ENCODE assay signal across 16 mouse cellular contexts in genomic region chr4:154771330-154772076, GRCm38 (mm10).
DNase-seq lines count a peak whose midpoint lies in the region; ATAC-seq and TF ChIP-seq lines count a peak whose summit lies in the region.
"Had no signal": no experiment of that assay in that cellular context is flagged by ENCODE, and none has a peak within 500 bp of the region (broad histone marks: within the 10 kb centered on the region; RNA-seq: fewer than 3 reads in every experiment).

No protein-coding gene starts in this region.

- no peak for TF ChIP-seq CTCF in brain, embryonic 14.5 days (IDR thresholded peaks at IDR 0.05; ENCODE audit: borderline replicate concordance, extremely low read depth, insufficient read depth, insufficient read length)

- no peak overlapping the region for H3K9ac ChIP-seq in forebrain, embryonic 11.5 days (ENCODE audit: low read length)
- H3K9ac ChIP-seq in forebrain, embryonic 15.5 days (replicated peaks): no peak overlapping the region
- H3K9ac ChIP-seq in embryonic facial prominence, embryonic 12.5 days: no peak overlapping the region
- no peak overlapping the region for H3K9ac ChIP-seq in limb, embryonic 13.5 days
- H3K9ac ChIP-seq in neural tube, embryonic 15.5 days (replicated peaks): no peak overlapping the region
- H3K9ac ChIP-seq: heart, embryonic 13.5 days; liver, embryonic 12.5 days had no signal

- H3K4me1 ChIP-seq in forebrain, embryonic 11.5 days (replicated peaks; ENCODE audit: control insufficient read depth, insufficient read depth, low read length): 0 out of 2 replicates have a peak, but pooled peaks cover 2% of the 10 kb centered on the region
- H3K4me1 ChIP-seq in forebrain, embryonic 15.5 days: 0 out of 2 replicates have a peak, but pooled peaks cover 6% of the 10 kb centered on the region
- peaks cover 15% of the 10 kb centered on the region for H3K4me1 ChIP-seq in embryonic facial prominence, embryonic 12.5 days
- H3K4me1 ChIP-seq in limb, embryonic 13.5 days: peaks cover 32% of the 10 kb centered on the region
- peaks cover 17% of the 10 kb centered on the region for H3K4me1 ChIP-seq in neural tube, embryonic 15.5 days
- H3K4me1 ChIP-seq: heart, embryonic 13.5 days; liver, embryonic 12.5 days had no signal

- no peaks in the 10 kb centered on the region for H3K9me3 ChIP-seq in forebrain, embryonic 11.5 days (ENCODE audit: control insufficient read depth, low read length)
- no peaks in the 10 kb centered on the region for H3K9me3 ChIP-seq in forebrain, embryonic 15.5 days
- no peaks in the 10 kb centered on the region for H3K9me3 ChIP-seq in embryonic facial prominence, embryonic 12.5 days
- H3K9me3 ChIP-seq in limb, embryonic 13.5 days: no peaks in the 10 kb centered on the region
- no peaks in the 10 kb centered on the region for H3K9me3 ChIP-seq in neural tube, embryonic 15.5 days (replicated peaks)
- H3K9me3 ChIP-seq: heart, embryonic 13.5 days; liver, embryonic 12.5 days had no signal

- no peak overlapping the region for H3K4me2 ChIP-seq in forebrain, embryonic 11.5 days (ENCODE audit: low read depth, low read length, severe bottlenecking)
- no peak overlapping the region for H3K4me2 ChIP-seq in forebrain, embryonic 15.5 days (replicated peaks)
- no peak overlapping the region for H3K4me2 ChIP-seq in embryonic facial prominence, embryonic 12.5 days (replicated peaks)
- H3K4me2 ChIP-seq in limb, embryonic 13.5 days (replicated peaks): peak overlapping the region; percentile 11; the same call in 1 of the 2 replicates
- no peak overlapping the region for H3K4me2 ChIP-seq in neural tube, embryonic 15.5 days
- H3K4me2 ChIP-seq: heart, embryonic 13.5 days; liver, embryonic 12.5 days had no signal

- WGBS in forebrain, embryonic 11.5 days: 40% methylated on average over 25 of the region's 25 CpGs
- 16% methylated on average over 25 of the region's 25 CpGs for WGBS in forebrain, embryonic 15.5 days
- 16% methylated on average over 25 of the region's 25 CpGs for WGBS in embryonic facial prominence, embryonic 12.5 days
- WGBS in limb, embryonic 13.5 days: 11% methylated on average over 25 of the region's 25 CpGs
- WGBS in neural tube, embryonic 15.5 days: 29% methylated on average over 25 of the region's 25 CpGs

- DNase-seq in forebrain, embryonic 11.5 days (ENCODE audit: low spot score): peak; percentile 65
- peak; percentile 68 for DNase-seq in brain, embryonic 14.5 days (ENCODE audit: low read depth)
- DNase-seq in lung, postnatal 4 days: no peak
- DNase-seq: adrenal gland, postnatal 10 days; cerebellum, adult 2 months; lung, adult 2 months; lung, postnatal 36 days; thymus, postnatal 25 days had no signal

- TF ChIP-seq POLR2A in brain, embryonic 14.5 days (IDR thresholded peaks at IDR 0.05; ENCODE audit: borderline replicate concordance, extremely low read depth, insufficient read depth, insufficient read length, poor library complexity, severe bottlenecking): no peak

- H3K27ac ChIP-seq in forebrain, embryonic 11.5 days (ENCODE audit: low read depth, low read length): no peak overlapping the region
- H3K27ac ChIP-seq in forebrain, embryonic 15.5 days (replicated peaks): no peak overlapping the region
- H3K27ac ChIP-seq in embryonic facial prominence, embryonic 12.5 days: peak overlapping the region; percentile 57; the same call in 1 of the 2 replicates
- H3K27ac ChIP-seq in limb, embryonic 13.5 days: no peak overlapping the region
- no peak overlapping the region for H3K27ac ChIP-seq in neural tube, embryonic 15.5 days (replicated peaks)
- H3K27ac ChIP-seq: heart, embryonic 13.5 days; liver, embryonic 12.5 days had no signal

- H3K36me3 ChIP-seq in forebrain, embryonic 11.5 days (ENCODE audit: control insufficient read depth, insufficient read depth, low read length): no peaks in the 10 kb centered on the region
- H3K36me3 ChIP-seq in forebrain, embryonic 15.5 days: no peaks in the 10 kb centered on the region
- H3K36me3 ChIP-seq in embryonic facial prominence, embryonic 12.5 days: no peaks in the 10 kb centered on the region
- no peaks in the 10 kb centered on the region for H3K36me3 ChIP-seq in limb, embryonic 13.5 days
- no peaks in the 10 kb centered on the region for H3K36me3 ChIP-seq in neural tube, embryonic 15.5 days
- H3K36me3 ChIP-seq: heart, embryonic 13.5 days; liver, embryonic 12.5 days had no signal

- H3K27me3 ChIP-seq in forebrain, embryonic 11.5 days (ENCODE audit: control insufficient read depth, insufficient read depth, low read length): no peaks in the 10 kb centered on the region
- H3K27me3 ChIP-seq in forebrain, embryonic 15.5 days: peaks cover 6% of the 10 kb centered on the region
- H3K27me3 ChIP-seq in embryonic facial prominence, embryonic 12.5 days: peaks cover 14% of the 10 kb centered on the region
- H3K27me3 ChIP-seq in limb, embryonic 13.5 days: peaks cover 40% of the 10 kb centered on the region
- no peaks in the 10 kb centered on the region; the same call in 1 of the 2 replicates for H3K27me3 ChIP-seq in neural tube, embryonic 15.5 days (replicated peaks)
- H3K27me3 ChIP-seq: liver, embryonic 12.5 days had no signal

- peak; percentile 44; the same call in 1 of the 2 replicates for ATAC-seq in forebrain, embryonic 11.5 days (replicated peaks; ENCODE audit: low FRiP score)
- ATAC-seq in forebrain, embryonic 15.5 days (replicated peaks): no peak
- ATAC-seq in embryonic facial prominence, embryonic 12.5 days (ENCODE audit: insufficient number of reproducible peaks, insufficient read depth, low FRiP score, low TSS enrichment): 0 out of 2 replicates have a peak, but pooled peaks have one; percentile 49
- no peak for ATAC-seq in limb, embryonic 13.5 days (ENCODE audit: low FRiP score, low read depth)
- no peak for ATAC-seq in neural tube, embryonic 15.5 days (ENCODE audit: low FRiP score)
- ATAC-seq: activated CD4-positive, CD25-positive, alpha-beta regulatory T cell, adult 4 months; CD4-positive, CD25-positive, alpha-beta regulatory T cell, adult 4 months had no signal

- no peak overlapping the region for H3K4me3 ChIP-seq in forebrain, embryonic 11.5 days (ENCODE audit: low read depth, low read length)
- no peak overlapping the region for H3K4me3 ChIP-seq in forebrain, embryonic 15.5 days
- H3K4me3 ChIP-seq in embryonic facial prominence, embryonic 12.5 days: no peak overlapping the region
- no peak overlapping the region for H3K4me3 ChIP-seq in limb, embryonic 13.5 days
- no peak overlapping the region for H3K4me3 ChIP-seq in neural tube, embryonic 15.5 days (replicated peaks)
- H3K4me3 ChIP-seq: heart, embryonic 13.5 days; liver, embryonic 12.5 days had no signal

Comparison
In these comparisons a context has a peak if more than half of its experiments do, and no peak if none do; other contexts are left out.
1. ATAC-seq: peak in forebrain, embryonic 11.5 days (single experiment) and embryonic facial prominence, embryonic 12.5 days (single experiment); none in forebrain, embryonic 15.5 days (single experiment), limb, embryonic 13.5 days (single experiment) and neural tube, embryonic 15.5 days (single experiment).
2. DNase-seq: peak in forebrain, embryonic 11.5 days (single experiment) and brain, embryonic 14.5 days (single experiment); none in lung, postnatal 4 days (0 of 2).